Mouse (Mus musculus): ENCODE measurements around the gene Rnft2.

GRCm38 (mm10) chr5:118260055-118260454 lies 15.1 kb upstream of the Rnft2 start:
- no peak for TF ChIP-seq TCF3 (IDR thresholded peaks at IDR 0.05; ENCODE audit: insufficient read length, low read depth)
- no peak for TF ChIP-seq POLR2A (IDR thresholded peaks at IDR 0.05; ENCODE audit: insufficient read length, low read depth)
- no peak for TF ChIP-seq USF1 (IDR thresholded peaks at IDR 0.05; ENCODE audit: low read depth)
- no peak for TF ChIP-seq MYOG (IDR thresholded peaks at IDR 0.05; ENCODE audit: control insufficient read depth in 1 of 3, insufficient read depth in 1 of 3, insufficient read length in 2 of 3, low read depth in 2 of 3)
- no peak for TF ChIP-seq MAX (IDR thresholded peaks at IDR 0.05; ENCODE audit: low read depth)
- no peak for TF ChIP-seq TCF12 (IDR thresholded peaks at IDR 0.05; ENCODE audit: insufficient read depth, poor library complexity, severe bottlenecking)
- no peak for TF ChIP-seq REST (IDR thresholded peaks at IDR 0.05; ENCODE audit: insufficient read depth, insufficient read length)
- TF ChIP-seq POLR2AphosphoS2 (IDR thresholded peaks at IDR 0.05; ENCODE audit: insufficient read length, low read depth): no peak
- no peak for TF ChIP-seq SRF (IDR thresholded peaks at IDR 0.05; ENCODE audit: control insufficient read depth, insufficient read length, low read depth)
- no peak for TF ChIP-seq E2F4 (IDR thresholded peaks at IDR 0.05; ENCODE audit: insufficient read depth)
- no peak for TF ChIP-seq MYOD1 (IDR thresholded peaks at IDR 0.05; ENCODE audit: control insufficient read depth in 1 of 3, insufficient read length in 2 of 3, low read depth in 2 of 3)
- no peak for TF ChIP-seq CEBPB (IDR thresholded peaks at IDR 0.05; ENCODE audit: insufficient read depth, poor library complexity, severe bottlenecking)
